Mouse (Mus musculus): ENCODE measurements around the gene Dbr1. TPM values are rescaled to one million over a fixed set of nuclear protein-coding genes. Genes with fewer than 3 reads are reported as not detected.

Gene Dbr1
- 31.1 and 35.2 TPM in 2 replicates for polyA plus RNA-seq (2014; fragmentation: Nextera tagmentation; extraction: Ambion mirVana)

DNA sequence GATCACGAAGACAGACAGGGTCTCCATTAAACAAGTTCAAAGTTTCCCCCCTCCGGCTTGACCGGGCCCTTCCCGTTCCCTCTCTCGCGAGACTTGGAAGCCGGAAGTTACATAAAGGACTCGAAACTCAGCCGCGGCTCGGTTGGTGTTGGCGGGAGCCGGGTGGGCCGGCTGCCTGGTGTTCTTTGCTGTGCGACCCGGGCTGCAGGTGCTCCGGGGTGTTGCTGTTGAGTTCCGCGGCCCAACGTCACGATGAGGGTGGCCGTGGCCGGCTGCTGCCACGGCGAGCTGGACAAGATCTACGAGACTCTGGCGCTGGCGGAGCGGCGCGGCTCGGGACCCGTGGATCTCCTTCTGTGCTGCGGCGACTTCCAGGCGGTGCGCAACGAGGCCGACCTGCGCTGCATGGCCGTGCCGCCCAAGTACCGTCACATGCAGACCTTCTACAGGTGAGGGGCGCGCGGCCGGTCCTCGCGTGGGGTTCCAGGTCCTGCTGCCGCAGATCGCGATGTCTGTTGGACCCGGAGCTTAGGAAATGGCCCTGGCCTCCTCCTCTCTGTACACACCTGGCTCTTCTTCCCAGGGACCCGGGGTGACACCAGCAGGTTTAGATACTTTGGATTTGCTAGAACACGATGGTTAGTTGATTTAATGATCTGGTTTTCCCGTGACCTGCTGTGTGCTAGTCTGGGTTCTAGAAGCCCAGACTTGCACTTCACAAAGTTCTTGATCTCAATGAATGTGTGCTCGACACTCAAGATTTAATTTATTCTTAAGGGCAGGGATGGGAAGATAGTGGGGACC lies at the start of gene Dbr1:
Gene Dbr1 (plus strand): TSS at position 123 of the 804 bp plus-strand sequence.
- peak within 1 kb of the TSS; percentile 82 for H3K4me3 ChIP-seq (ENCODE audit: low read depth, low read length)
- H3K4me2 ChIP-seq (ENCODE audit: low read depth), result peak within 1 kb of the TSS; percentile 69
- H3K9me3 ChIP-seq (ENCODE audit: control insufficient read depth, low read length), result no peaks in the 10 kb centered on the region
- peaks cover 2% of the 10 kb centered on the region; the same call in 1 of the 2 replicates for H3K4me1 ChIP-seq (ENCODE audit: control insufficient read depth, insufficient read depth, low read length)
- 0 out of 2 replicates have a peak, but pooled peaks cover 2% of the 10 kb centered on the region for H3K27me3 ChIP-seq (ENCODE audit: control insufficient read depth, insufficient read depth, low read length)
- ATAC-seq (ENCODE audit: insufficient read depth, low FRiP score, low TSS enrichment) (peak; percentile 91), DNase-seq (ENCODE audit: low spot score) (peak; percentile 90)
- H3K36me3 ChIP-seq (ENCODE audit: control insufficient read depth, insufficient read depth, low read length), result no peaks in the 10 kb centered on the region; the same call in 1 of the 2 replicates
- peak within 1 kb of the TSS; percentile 90 for H3K9ac ChIP-seq (ENCODE audit: low read length)
- H3K27ac ChIP-seq (ENCODE audit: low read depth, low read length), result peak within 1 kb of the TSS; percentile 45; the same call in 1 of the 2 replicates
- under 1% methylated on average over 57 of the region's 57 CpGs for WGBS

- Histone ChIP-seq H3K4me2 (ENCODE audit: low read depth) (no peak overlapping the region), H3K9ac (ENCODE audit: low read length) (no peak overlapping the region), H3K27ac (ENCODE audit: low read depth, low read length) (no peak overlapping the region), H3K27me3 (ENCODE audit: control insufficient read depth, insufficient read depth, low read length) (no peaks in the 10 kb centered on the region), H3K9me3 (ENCODE audit: control insufficient read depth, low read length) (no peaks in the 10 kb centered on the region), H3K4me1 (ENCODE audit: control insufficient read depth, insufficient read depth, low read length) (no peaks in the 10 kb centered on the region), H3K4me3 (ENCODE audit: low read depth, low read length) (no peak overlapping the region), H3K36me3 (ENCODE audit: control insufficient read depth, insufficient read depth, low read length) (peaks cover 4% of the 10 kb centered on the region)
- no peak for ATAC-seq (ENCODE audit: insufficient read depth, low FRiP score, low TSS enrichment)
- no peak for DNase-seq (ENCODE audit: low spot score)
- WGBS, result 94% methylated on average over 1 of the region's 1 CpGs
Measured at GRCm38 (mm10) chr9:99531865-99532264, 43.7 kb upstream of the Dbr1 start.

GRCm38 (mm10) chr9:99546259-99546658 lies 29.3 kb upstream of the Dbr1 start:
- WGBS, result 100% methylated on average over 1 of the region's 1 CpGs
- ATAC-seq (ENCODE audit: insufficient read depth, low FRiP score, low TSS enrichment) (no peak), DNase-seq (ENCODE audit: low spot score) (no peak)
- Histone ChIP-seq H3K36me3 (ENCODE audit: control insufficient read depth, insufficient read depth, low read length) (no peaks in the 10 kb centered on the region), H3K9ac (ENCODE audit: low read length) (no peak overlapping the region), H3K4me3 (ENCODE audit: low read depth, low read length) (no peak overlapping the region), H3K9me3 (ENCODE audit: control insufficient read depth, low read length) (no peaks in the 10 kb centered on the region), H3K4me1 (ENCODE audit: control insufficient read depth, insufficient read depth, low read length) (no peaks in the 10 kb centered on the region), H3K27ac (ENCODE audit: low read depth, low read length) (no peak overlapping the region), H3K4me2 (ENCODE audit: low read depth) (no peak overlapping the region), H3K27me3 (ENCODE audit: control insufficient read depth, insufficient read depth, low read length) (no peaks in the 10 kb centered on the region)

DNA sequence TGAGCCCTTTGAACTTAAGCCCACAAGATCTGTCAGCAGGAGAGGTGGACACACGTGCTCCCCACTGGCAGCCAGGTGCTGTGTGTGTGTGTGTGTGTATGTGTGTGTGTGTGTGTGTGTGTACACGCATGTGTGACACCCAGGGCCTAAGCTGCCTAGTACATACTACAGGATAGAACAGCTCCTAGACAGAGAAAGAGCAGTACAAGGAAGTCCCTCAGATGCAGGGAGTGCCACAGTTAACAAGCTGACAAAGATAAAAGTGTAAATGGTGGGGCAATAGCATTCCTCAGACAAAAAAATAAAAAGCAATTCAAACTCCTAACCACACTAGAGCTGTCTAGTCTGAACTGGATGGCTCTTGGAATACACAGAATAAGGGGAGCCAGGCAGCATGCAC lies 23.5 kb upstream of the Dbr1 start:
- Histone ChIP-seq H3K4me1 (ENCODE audit: control insufficient read depth, insufficient read depth, low read length) (no peaks in the 10 kb centered on the region), H3K4me3 (ENCODE audit: low read depth, low read length) (no peak overlapping the region), H3K9ac (ENCODE audit: low read length) (no peak overlapping the region), H3K4me2 (ENCODE audit: low read depth) (no peak overlapping the region), H3K27me3 (ENCODE audit: control insufficient read depth, insufficient read depth, low read length) (no peaks in the 10 kb centered on the region), H3K27ac (ENCODE audit: low read depth, low read length) (no peak overlapping the region), H3K9me3 (ENCODE audit: control insufficient read depth, low read length) (no peaks in the 10 kb centered on the region), H3K36me3 (ENCODE audit: control insufficient read depth, insufficient read depth, low read length) (no peaks in the 10 kb centered on the region)
- 52% methylated on average over 2 of the region's 2 CpGs for WGBS
- ATAC-seq (ENCODE audit: insufficient read depth, low FRiP score, low TSS enrichment) (no peak), DNase-seq (ENCODE audit: low spot score) (no peak)

- Histone ChIP-seq H3K9me3 (ENCODE audit: control insufficient read depth, low read length) (no peaks in the 10 kb centered on the region), H3K4me3 (ENCODE audit: low read depth, low read length) (no peak overlapping the region), H3K4me2 (ENCODE audit: low read depth) (no peak overlapping the region), H3K27ac (ENCODE audit: low read depth, low read length) (no peak overlapping the region), H3K36me3 (ENCODE audit: control insufficient read depth, insufficient read depth, low read length) (no peaks in the 10 kb centered on the region), H3K27me3 (ENCODE audit: control insufficient read depth, insufficient read depth, low read length) (no peaks in the 10 kb centered on the region), H3K4me1 (ENCODE audit: control insufficient read depth, insufficient read depth, low read length) (no peaks in the 10 kb centered on the region), H3K9ac (ENCODE audit: low read length) (no peak overlapping the region)
- WGBS, result 97% methylated on average over 2 of the region's 2 CpGs
- ATAC-seq (ENCODE audit: insufficient read depth, low FRiP score, low TSS enrichment) (no peak), DNase-seq (ENCODE audit: low spot score) (no peak)
Measured at GRCm38 (mm10) chr9:99553049-99553448, 22.6 kb upstream of the Dbr1 start.

- no peaks in the 10 kb centered on the region for H3K36me3 ChIP-seq (ENCODE audit: control insufficient read depth, insufficient read depth, low read length)
- H3K4me1 ChIP-seq (ENCODE audit: control insufficient read depth, insufficient read depth, low read length), result no peaks in the 10 kb centered on the region
- no peak overlapping the region for H3K27ac ChIP-seq (ENCODE audit: low read depth, low read length)
- no peak overlapping the region for H3K9ac ChIP-seq (ENCODE audit: low read length)
- no peak for ATAC-seq (ENCODE audit: insufficient read depth, low FRiP score, low TSS enrichment)
- H3K4me3 ChIP-seq (ENCODE audit: low read depth, low read length), result no peak overlapping the region
- H3K4me2 ChIP-seq (ENCODE audit: low read depth), result no peak overlapping the region
- DNase-seq (ENCODE audit: low spot score), result no peak
- no peaks in the 10 kb centered on the region for H3K9me3 ChIP-seq (ENCODE audit: control insufficient read depth, low read length)
- no peaks in the 10 kb centered on the region for H3K27me3 ChIP-seq (ENCODE audit: control insufficient read depth, insufficient read depth, low read length)
Measured at GRCm38 (mm10) chr9:99554052-99554451, 21.5 kb upstream of the Dbr1 start.

- ATAC-seq (ENCODE audit: insufficient read depth, low FRiP score, low TSS enrichment) (no peak), DNase-seq (ENCODE audit: low spot score) (no peak)
- Histone ChIP-seq H3K36me3 (ENCODE audit: control insufficient read depth, insufficient read depth, low read length) (no peaks in the 10 kb centered on the region), H3K4me3 (ENCODE audit: low read depth, low read length) (no peak overlapping the region), H3K4me2 (ENCODE audit: low read depth) (no peak overlapping the region), H3K9me3 (ENCODE audit: control insufficient read depth, low read length) (no peaks in the 10 kb centered on the region), H3K4me1 (ENCODE audit: control insufficient read depth, insufficient read depth, low read length) (no peaks in the 10 kb centered on the region), H3K27ac (ENCODE audit: low read depth, low read length) (no peak overlapping the region), H3K9ac (ENCODE audit: low read length) (no peak overlapping the region), H3K27me3 (ENCODE audit: control insufficient read depth, insufficient read depth, low read length) (no peaks in the 10 kb centered on the region)
- WGBS, result 88% methylated on average over 3 of the region's 3 CpGs
Measured at GRCm38 (mm10) chr9:99555253-99555652, 20.3 kb upstream of the Dbr1 start.

GRCm38 (mm10) chr9:99557580-99558300 lies 17.9 kb upstream of the Dbr1 start:
- ATAC-seq (ENCODE audit: insufficient read depth, low FRiP score, low TSS enrichment) (no peak), DNase-seq (ENCODE audit: low spot score) (no peak)
- no peak overlapping the region for H3K4me2 ChIP-seq (ENCODE audit: low read depth)
- H3K4me1 ChIP-seq (ENCODE audit: control insufficient read depth, insufficient read depth, low read length), result no peaks in the 10 kb centered on the region
- no peak overlapping the region for H3K4me3 ChIP-seq (ENCODE audit: low read depth, low read length)
- no peaks in the 10 kb centered on the region for H3K9me3 ChIP-seq (ENCODE audit: control insufficient read depth, low read length)
- H3K27me3 ChIP-seq (ENCODE audit: control insufficient read depth, insufficient read depth, low read length), result no peaks in the 10 kb centered on the region
- no peak overlapping the region for H3K27ac ChIP-seq (ENCODE audit: low read depth, low read length)
- 84% methylated on average over 8 of the region's 8 CpGs for WGBS
- H3K36me3 ChIP-seq (ENCODE audit: control insufficient read depth, insufficient read depth, low read length), result no peaks in the 10 kb centered on the region
- H3K9ac ChIP-seq (ENCODE audit: low read length), result no peak overlapping the region

All from neural tube, embryonic 11.5 days (tissue).